Mouse (Mus musculus) lung, postnatal 0 days (tissue): ENCODE results near the gene Cbx1.

Experiments
- CTCF ChIP-seq: IDR thresholded peaks from 2 replicates; pipeline ENCODE4 v1.5.1; 2016; ENCODE audit warnings: antibody characterized with exemption, mild to moderate bottlenecking
- EP300 ChIP-seq: IDR thresholded peaks from 2 replicates; pipeline ENCODE4 v1.6.1; 2016; ENCODE audit warnings: antibody characterized with exemption, mild to moderate bottlenecking, control low read depth

DNA sequence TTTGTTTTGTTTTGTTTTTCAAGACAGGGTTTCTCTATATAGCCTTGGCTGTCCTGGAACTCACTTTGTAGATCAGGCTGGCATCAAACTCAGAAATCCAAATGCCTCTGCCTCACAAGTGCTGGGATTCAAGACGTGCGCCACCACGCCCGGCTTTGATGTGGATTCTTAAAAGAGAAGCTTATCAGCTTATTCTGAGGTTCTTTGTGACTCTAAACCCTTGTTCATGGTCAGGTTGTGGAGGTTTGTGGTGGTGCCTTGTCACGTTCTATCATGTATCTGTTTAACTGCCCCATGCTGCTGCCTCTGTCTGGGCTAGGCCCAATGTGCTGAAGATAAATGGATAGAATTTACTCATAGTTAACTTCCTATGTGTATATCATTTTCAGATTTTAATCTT, 16.7 kb downstream of the Cbx1 start:
- TF ChIP-seq CTCF, result no peak
- no peak for TF ChIP-seq EP300
